Mouse (Mus musculus): ENCODE data around the gene Cog8.

DNA sequence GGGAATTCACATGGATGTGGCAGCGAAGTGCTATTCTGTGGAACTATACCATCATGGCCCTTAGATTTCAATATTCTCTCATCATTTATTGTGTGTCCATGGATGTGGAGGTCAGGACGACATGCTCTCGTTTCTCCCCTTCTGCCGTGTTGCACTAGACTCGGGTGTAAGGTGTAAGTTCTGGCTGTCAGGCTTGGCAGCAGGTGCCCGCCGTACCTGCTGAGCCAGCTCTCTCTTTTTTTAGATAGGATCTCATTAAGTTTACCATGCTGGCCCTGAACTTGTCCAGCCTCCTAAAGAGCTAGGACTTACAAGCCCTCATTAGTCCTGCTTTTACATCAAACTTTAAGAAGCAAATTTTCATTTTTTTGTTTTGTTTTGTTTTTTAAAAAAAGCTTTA is 34.0 kb upstream of the Cog8 start:
- TF ChIP-seq POLR2A (IDR thresholded peaks at IDR 0.05; ENCODE audit: insufficient read depth, low read depth, low read length): no peak
- no peak for TF ChIP-seq CTCF (IDR thresholded peaks at IDR 0.05)

Measured in heart, adult 2 months (tissue).